Mouse (Mus musculus) G1E-ER4 (cell line): ENCODE measurements around the gene Dgkz. TPM values are rescaled to one million over a fixed set of nuclear protein-coding genes. Genes with fewer than 3 reads are reported as not detected.

Source experiments
- GATA1 ChIP-seq: IDR thresholded peaks from one replicate; pipeline ENCODE4 v1.8.0; 2012; ENCODE audit warnings: low read length, inconsistent platforms
- polyA plus RNA-seq: library from polyadenylated mRNA; stranded (reverse); fragments of >175 nt; gene quantifications from 2 replicates; pipeline ENCODE4 v1.2.3, GENCODE M21; 2012

Gene Dgkz
- polyA plus RNA-seq, 1 experiment: 526 TPM

DNA sequence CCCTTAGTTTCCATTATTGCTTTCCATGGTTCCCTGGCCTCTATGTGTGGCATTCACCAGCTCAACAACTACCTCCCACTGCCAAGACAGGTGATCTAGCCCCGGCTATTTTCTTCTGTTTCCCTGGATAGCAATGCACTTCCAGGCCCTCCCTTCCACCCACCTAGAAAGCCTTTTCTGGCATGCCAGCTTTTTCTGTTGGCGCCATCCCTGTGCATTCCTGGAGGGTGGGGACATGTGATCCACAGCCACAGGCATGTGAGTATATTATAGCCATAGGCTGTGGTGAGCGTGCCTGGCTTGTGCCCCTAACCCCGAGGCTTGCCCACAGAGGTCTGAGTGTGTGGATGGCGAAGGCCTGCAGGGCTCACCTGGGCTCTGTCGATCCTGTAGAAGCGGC is 39.5 kb downstream of the Dgkz start:
- TF ChIP-seq GATA1: no peak

DNA sequence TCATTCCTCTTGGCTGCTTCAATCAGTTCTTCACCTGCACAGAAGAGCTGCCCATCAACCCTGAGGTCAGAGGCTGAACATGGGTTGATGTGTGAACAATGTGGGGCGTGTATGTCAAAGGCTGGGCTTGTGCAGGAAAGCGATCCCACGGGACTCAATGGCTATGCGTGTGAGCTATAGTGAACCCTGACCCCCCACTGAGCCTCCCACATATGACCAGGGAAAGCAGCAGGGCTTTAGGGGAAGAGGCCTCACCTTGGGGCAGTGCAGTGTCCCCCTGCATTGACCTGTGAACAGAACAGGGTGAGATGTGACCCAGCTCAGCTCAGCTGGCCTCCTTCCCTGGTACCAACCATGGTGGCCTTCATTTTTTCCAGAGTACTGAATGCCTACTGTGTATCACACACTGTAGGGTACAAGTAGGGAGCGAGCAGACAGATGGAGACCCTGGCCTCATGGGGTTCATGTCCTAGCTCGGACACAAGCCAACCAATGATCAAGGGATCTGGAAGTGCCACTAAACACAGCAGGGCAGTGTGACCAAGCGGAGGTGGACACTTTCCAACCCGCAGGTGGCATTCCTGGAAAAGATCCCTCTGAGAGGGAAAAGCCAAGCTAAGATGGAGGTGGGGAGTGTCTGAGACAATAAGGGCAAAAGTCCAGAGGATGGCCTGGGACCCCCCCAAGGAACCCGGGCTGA is 40.7 kb downstream of the Dgkz start:
- no peak for TF ChIP-seq GATA1

DNA sequence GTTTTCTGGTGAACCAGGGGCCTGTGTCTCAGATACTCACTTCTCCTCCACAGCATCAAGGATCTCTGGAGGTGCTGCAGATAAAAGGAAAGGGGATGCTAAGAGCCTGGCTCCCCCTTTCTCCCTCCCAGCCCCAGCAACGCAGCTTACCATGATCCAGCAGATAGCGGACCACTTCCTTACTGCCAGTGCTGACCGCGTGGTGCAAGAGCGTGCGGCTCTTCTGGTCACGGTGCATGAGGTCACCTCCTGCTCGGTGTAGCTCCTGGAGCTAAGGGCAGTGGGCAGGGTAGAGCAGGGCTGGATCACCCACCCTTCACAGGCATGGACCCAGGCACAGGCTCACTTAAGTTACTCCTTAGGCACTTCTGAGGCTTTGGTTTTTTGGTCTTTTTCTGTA is 41.6 kb downstream of the Dgkz start:
- no peak for TF ChIP-seq GATA1

DNA sequence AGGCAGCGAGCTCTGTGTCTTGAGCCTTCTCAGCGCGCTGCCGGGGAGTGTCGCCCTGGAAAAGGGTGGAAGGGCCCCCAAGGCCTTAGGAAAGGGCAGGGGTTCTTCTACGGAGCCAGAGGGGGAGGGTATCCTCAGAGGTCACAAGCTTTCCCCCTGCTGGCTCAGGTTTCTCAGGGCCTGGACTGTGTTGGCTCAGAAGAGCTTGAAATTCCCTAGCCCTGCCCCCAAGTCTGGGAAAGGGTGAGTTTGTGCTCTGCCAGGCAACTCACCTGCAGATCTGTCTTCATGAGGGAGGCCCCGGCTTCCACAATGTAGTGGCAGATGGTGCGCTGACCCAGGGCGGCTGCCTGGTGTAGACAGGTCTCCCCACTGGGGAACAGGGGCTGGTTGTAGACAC is 42.2 kb downstream of the Dgkz start:
- TF ChIP-seq GATA1: no peak

DNA sequence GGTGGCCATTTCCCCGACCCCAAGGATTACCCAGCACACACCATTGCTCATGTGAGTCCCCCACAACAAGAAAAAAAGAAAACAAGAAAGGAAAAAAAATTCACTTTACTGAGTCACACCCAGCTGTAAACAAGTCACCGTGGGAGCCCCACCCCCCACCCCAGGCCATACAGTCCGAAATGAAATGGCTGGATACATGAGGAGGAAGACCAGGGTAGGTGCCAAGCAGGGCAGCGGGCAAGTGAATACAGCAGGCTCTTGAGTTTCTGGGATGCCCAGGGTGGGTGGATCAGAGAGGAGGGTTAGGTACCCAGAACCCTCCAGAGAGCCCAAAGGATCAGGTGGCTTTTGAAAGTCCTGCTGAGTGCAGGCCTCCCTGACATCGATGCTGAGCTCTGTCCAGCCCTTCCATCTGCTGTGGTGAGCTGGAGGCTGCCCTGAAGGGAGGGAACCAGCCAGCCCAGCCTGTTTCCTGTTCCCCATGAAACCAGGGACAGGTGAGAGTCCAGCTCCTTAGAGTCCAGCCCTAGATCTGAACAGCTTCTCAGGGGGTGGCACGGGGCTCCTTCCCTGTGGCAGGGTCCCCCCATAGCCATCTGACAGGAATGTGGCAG is 42.8 kb downstream of the Dgkz start:
- no peak for TF ChIP-seq GATA1

DNA sequence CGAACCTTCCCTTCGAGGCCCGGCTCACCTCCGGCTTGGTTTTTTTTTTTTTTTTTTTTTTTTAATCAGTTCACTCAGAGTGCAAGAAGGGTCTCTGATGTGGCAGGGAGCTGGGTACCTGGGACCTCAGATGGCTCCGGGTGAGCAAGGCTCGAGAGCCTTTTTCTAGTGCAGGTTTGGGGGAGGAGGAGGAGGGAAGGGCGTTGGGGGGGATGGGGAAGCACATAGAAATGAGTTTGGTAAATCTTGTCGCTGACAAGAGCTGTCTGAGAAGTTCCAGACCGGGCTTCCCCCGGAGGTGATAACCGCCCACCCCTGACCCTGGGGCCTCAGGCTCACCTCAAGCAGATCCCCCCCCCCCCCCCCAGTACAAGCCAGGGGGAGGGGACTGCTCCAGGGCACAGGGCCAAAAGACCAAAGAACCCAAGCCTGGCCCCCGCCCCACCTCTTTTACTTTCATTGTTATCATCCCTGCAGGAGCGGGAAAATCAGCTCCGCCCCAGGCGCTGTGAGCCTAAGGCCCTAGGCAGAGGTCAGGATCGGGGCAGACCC is 43.4 kb downstream of the Dgkz start, which contains the start of gene Mdk:
Gene Mdk, minus strand, starts transcription at position 138 of the 552 bp plus-strand sequence.
- TF ChIP-seq GATA1: no peak

DNA sequence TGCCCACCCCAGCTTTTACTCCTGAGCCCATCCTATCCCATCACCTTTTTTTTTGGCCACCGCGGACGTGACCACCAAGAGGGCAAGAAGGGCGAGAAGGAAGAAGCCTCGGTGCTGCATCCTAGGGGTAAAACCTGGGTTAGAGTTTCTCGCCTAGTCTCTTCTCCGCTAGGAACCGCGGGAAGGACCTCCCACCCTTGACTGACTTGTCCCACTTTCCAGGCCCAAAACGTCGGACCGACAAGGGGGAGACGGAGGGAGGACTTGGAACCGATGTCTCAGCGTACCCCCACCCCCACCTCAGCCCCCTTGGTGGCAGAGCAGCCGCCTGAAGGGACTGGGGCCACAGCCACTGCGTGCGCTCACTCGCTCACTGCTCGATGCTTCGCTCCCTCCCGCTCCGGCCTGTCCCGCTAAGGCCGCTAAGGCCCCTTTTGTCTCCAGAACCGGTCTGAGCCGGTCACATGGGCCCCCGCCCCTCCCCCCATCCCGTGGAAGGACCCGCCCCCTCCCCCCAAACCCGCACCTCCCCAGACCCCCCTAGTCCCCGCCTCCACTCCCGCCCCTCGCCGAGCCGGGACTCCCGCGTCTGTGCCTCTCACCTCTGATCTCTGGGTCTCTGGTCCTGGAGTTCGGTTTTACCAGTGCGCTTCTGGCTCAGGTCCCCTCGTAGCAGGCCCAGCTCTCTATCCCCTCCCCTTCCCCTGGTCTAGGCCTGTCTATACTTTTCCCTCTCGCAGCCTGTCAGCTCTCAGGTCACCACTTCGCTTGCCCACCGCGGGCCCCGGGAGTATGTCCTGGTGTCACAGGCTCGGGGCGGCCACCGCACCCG is 44.1 kb downstream of the Dgkz start:
- no peak for TF ChIP-seq GATA1

DNA sequence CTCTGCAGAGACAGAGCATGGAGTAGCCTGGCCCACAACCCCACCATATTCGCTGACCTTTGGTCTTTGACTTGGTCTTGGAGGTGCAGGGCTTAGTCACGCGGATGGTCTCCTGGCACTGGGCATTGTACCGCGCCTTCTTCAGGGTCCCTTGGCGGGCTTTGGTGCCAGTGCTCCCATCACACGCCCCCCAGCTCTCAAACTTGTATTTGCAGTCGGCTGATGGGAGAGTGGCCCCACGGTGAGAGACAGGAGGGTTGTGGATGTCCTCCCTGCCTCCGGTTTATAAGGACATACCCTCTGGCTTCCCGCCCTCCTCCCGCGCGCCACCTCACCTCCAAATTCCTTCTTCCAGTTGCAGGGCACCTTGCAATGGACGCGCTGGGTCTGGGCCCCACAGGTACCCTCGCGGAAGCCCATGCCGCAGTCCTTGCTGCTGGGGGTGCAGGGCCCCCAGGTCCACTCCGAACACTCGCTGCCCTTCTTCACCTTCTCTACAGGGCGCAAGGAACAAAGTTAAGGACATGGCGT is 44.8 kb downstream of the Dgkz start:
- TF ChIP-seq GATA1: no peak

DNA sequence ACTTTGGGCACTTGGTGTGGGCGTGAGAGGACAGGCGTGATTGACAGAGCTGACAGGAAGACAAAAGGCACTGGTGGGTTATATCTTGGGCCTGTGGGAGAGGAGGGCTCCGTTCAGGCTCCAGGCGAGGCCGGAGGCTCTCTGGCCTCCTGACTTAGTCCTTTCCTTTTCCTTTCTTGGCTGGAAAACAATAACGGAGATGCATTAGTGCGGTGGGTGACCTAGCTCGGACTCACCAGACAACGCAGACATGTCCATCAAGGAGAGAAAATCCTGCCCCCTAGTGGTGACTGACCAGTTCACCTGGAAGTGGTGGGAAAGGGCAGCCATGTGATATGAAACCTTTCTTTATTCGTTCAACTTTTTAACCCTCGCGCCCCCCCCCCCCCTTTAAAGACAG is 45.7 kb downstream of the Dgkz start:
- no peak for TF ChIP-seq GATA1

DNA sequence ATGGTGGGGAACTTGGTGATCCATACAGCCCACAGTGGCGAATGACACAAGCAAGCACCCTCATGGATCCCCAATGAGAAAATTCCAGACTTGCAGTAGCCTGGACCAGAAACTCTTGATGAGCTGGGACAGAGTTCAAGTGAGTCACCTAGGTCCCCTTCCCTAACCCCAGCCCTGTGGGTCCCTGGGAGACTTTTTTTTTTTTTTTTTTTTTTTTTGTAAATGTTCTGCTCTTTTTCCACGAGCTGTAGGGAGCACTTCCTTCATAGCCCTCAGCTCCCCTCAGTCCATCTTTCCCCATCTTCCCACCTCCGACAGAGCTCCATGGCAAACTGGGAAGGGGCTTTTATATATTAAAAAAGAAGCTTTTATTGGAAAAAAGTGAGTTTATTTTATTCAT is 46.2 kb downstream of the Dgkz start:
- TF ChIP-seq GATA1: no peak

DNA sequence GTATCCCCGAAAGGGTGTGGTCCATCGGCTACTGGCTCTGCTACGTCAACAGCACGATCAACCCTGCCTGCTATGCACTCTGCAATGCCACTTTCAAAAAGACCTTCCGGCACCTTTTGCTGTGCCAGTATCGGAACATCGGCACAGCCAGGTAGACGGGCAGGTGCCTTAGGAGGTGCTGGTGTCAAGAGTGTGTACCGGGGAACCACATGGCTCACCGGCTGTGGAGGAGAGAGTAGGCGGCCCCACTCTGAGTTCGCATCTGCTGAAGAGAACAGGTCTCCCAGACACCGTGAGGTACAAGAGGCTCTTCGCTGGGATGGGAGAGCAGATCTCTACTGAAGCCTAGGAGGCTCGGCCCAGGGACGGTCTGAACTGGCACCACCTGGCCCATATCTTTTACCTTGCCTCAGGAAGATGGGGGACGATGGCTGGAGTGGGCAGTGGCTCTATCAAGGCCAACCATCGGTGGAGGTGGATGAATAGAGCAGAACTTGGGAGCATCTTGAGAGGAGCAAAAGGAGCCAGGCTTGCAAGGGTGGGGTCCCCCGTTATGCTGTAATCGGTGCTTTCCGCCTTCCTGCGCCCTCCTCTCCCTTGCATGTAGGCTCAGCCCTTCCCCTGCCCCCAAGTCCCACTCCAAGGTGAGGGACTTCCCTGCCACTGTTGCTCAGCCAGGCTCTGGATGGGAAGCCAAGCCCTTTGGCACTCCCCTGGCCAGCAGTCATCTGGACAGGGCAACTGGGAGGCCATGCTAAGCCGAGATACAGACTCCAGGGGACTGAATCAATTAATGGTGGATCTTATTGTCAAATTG is 46.9 kb downstream of the Dgkz start:
- no peak for TF ChIP-seq GATA1

DNA sequence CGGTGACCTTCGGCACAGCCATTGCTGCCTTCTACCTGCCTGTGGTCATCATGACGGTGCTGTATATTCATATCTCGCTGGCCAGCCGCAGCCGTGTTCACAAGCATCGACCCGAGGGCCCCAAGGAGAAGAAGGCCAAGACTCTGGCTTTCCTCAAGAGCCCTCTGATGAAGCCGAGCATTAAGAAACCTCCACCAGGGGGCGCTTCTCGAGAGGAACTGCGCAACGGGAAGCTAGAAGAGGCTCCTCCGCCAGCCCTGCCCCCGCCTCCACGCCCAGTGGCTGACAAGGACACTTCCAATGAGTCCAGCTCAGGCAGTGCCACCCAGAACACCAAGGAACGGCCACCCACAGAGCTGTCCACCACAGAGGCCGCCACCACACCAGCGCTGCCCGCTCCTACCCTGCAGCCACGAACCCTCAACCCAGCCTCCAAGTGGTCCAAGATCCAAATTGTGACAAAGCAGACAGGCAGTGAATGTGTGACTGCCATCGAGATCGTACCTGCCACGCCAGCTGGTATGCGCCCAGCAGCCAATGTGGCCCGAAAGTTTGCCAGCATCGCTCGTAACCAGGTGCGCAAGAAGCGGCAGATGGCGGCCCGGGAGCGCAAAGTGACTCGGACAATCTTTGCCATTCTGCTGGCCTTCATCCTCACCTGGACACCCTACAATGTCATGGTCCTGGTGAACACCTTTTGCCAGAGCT is 47.7 kb downstream of the Dgkz start:
- no peak for TF ChIP-seq GATA1

DNA sequence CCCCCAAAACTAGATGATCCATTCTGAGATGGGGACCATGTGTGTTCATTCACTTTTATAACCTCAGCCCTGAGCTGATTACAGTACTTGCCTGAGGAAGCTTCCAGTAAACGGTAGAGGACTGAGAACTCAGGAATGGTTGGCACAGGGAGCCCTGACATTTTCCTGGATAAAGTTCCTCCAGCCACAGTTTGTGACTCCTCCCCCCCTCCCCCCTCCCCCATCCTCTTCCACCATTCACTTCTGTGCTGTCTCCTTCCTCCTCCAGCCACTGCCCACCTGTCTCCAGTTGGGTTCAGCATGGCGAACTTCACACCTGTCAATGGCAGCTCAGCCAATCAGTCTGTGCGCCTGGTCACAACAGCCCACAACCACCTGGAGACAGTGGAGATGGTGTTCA is 48.7 kb downstream of the Dgkz start, which contains the start of gene Chrm4:
Gene Chrm4, plus strand, starts transcription at position 301 of the 400 bp plus-strand sequence.
- TF ChIP-seq GATA1: no peak

DNA sequence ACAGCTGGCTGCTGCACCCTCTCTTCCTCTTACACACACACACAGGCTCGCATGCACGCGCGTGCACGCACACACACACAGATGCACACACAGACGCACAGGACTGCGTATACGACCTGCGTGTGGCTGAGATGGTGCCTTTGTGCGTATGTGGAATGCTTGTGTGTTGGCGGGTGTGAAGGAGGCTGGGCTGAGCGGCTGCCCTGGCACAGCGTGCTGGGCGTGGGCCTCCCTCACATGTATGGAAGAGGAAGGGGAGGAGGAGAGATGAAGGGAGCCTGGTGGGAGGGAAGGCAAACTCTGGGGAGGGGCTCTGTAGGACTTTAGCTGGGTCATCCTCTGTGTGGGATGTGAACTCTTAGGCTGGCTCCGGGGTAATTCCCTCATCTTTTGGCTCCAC is 50.2 kb downstream of the Dgkz start:
- TF ChIP-seq GATA1: no peak
